8 mouse cellular contexts compared by ENCODE assay signal in genomic region chrX:170009016-170009750, GRCm38 (mm10). TPM values are rescaled to one million over a fixed set of nuclear protein-coding genes. Genes with fewer than 3 reads are reported as not detected.
DNase-seq lines count a peak whose midpoint lies in the region; ATAC-seq lines count a peak whose summit lies in the region.
"Not testable (repeated sequence)": the region's sequence is repeated elsewhere in the genome, so short reads cannot be mapped to it uniquely, and the experiment has no call there.

Gene Gm21887, plus strand, starts transcription at chrX:170009659.

- intact Hi-C loops in gastrocnemius, postnatal 36 days (cut with DNase I); left cerebral cortex, postnatal 36 days (cut with DNase I): not testable (repeated sequence)

- not testable (repeated sequence) for H3K27me3 ChIP-seq in intestine, embryonic 15.5 days (replicated peaks); midbrain, embryonic 10.5 days (ENCODE audit: low read depth, poor library complexity, severe bottlenecking)

- H3K4me3 ChIP-seq in intestine, embryonic 15.5 days (replicated peaks), result peak within 1 kb of the TSS; percentile 47
- peak within 1 kb of the TSS; percentile 58 for H3K4me3 ChIP-seq in midbrain, embryonic 10.5 days

- H3K4me2 ChIP-seq in intestine, embryonic 15.5 days (replicated peaks), result peak within 1 kb of the TSS; percentile 20

- H3K4me1 ChIP-seq in intestine, embryonic 15.5 days (replicated peaks), result not testable (repeated sequence)
- peaks cover 35% of the 10 kb centered on the region for H3K4me1 ChIP-seq in midbrain, embryonic 10.5 days

- H3K9me3 ChIP-seq in intestine, embryonic 15.5 days, result peaks cover 20% of the 10 kb centered on the region
- peaks cover 56% of the 10 kb centered on the region for H3K9me3 ChIP-seq in midbrain, embryonic 10.5 days (replicated peaks)

- peak within 1 kb of the TSS; percentile 65 for H3K27ac ChIP-seq in intestine, embryonic 15.5 days
- H3K27ac ChIP-seq in midbrain, embryonic 10.5 days (replicated peaks), result peak within 1 kb of the TSS; percentile 90

- H3K36me3 ChIP-seq in intestine, embryonic 15.5 days, result peaks cover 11% of the 10 kb centered on the region
- peaks cover 17% of the 10 kb centered on the region for H3K36me3 ChIP-seq in midbrain, embryonic 10.5 days

- DNase-seq in adrenal gland, adult 2 months, result peak; percentile 99
- peak; percentile 99 for DNase-seq in embryo, embryonic 11 days
- DNase-seq in gastrocnemius, postnatal 36 days, result peak; percentile 93 to 98
- peak; percentile 95 to 98 for DNase-seq in left cerebral cortex, postnatal 36 days (ENCODE audit: low spot score in 2 of 2)
- peak; percentile 93 for DNase-seq in midbrain, embryonic 10.5 days (ENCODE audit: low spot score)
- peak; percentile 99 for DNase-seq in right cerebral cortex, postnatal 4 days
- peak; percentile 99 for DNase-seq in yolk sac, embryonic 10.5 days (ENCODE audit: low spot score)

- H3K9ac ChIP-seq in intestine, embryonic 15.5 days, result peak within 1 kb of the TSS; percentile 57

- 67% methylated on average over 116 of the region's 118 CpGs for WGBS in intestine, embryonic 15.5 days
- 83% methylated on average over 118 of the region's 118 CpGs for WGBS in midbrain, embryonic 10.5 days

- peak; percentile 88 for ATAC-seq in intestine, embryonic 15.5 days

RNA-seq across cellular contexts. Expression of gene Gm21887, which starts in this region (rescaled TPM):
- total RNA-seq in adrenal gland, adult 2 months (2021), result 100 to 1,000 TPM in 1 of 2 experiments, 10 to 100 TPM in 1; 67.4 to 241 TPM
- polyA plus RNA-seq in adrenal gland, adult 2 months (2012; rRNA removed), result 957 and 2,016 TPM in 2 replicates
- 10 to 100 TPM; 26.2 to 44.5 TPM for total RNA-seq in gastrocnemius, postnatal 36 days (2021)
- polyA plus RNA-seq in intestine, embryonic 15.5 days (2015; fragmentation: Nextera tagmentation; extraction: Ambion mirVana), result 123 and 168 TPM in 2 replicates
- 100 to 1,000 TPM; 169 to 228 TPM for total RNA-seq in left cerebral cortex, postnatal 36 days (2021)
- polyA plus RNA-seq in midbrain, embryonic 10.5 days (2016; fragmentation: Nextera tagmentation; extraction: Ambion mirVana), result 224 and 306 TPM in 2 replicates

Comparison
In these comparisons a context has a peak if more than half of its experiments do, and no peak if none do; other contexts are left out.
1. Peak in every context shown above with its lines: DNase-seq, ATAC-seq, H3K4me3 ChIP-seq and H3K27ac ChIP-seq.